Mouse (Mus musculus): ENCODE data around the gene Hypm. TPM values are rescaled to one million over a fixed set of nuclear protein-coding genes. Genes with fewer than 3 reads are reported as not detected.

Hypm gene
- not detected in 2 replicates for polyA plus RNA-seq (2014; fragmentation: Nextera tagmentation; extraction: Ambion mirVana)

- Histone ChIP-seq H3K27ac (ENCODE audit: low read depth, low read length) (no peak within 1 kb of the TSS), H3K4me3 (ENCODE audit: low read length) (no peak within 1 kb of the TSS), H3K27me3 (ENCODE audit: control insufficient read depth, insufficient read depth, low read length) (no peaks in the 10 kb centered on the region), H3K4me1 (ENCODE audit: control insufficient read depth, insufficient read depth, low read length) (no peaks in the 10 kb centered on the region), H3K9me3 (ENCODE audit: control insufficient read depth, low read length) (no peaks in the 10 kb centered on the region), H3K36me3 (ENCODE audit: control insufficient read depth, insufficient read depth, low read length) (no peaks in the 10 kb centered on the region), H3K4me2 (replicated peaks; ENCODE audit: low read depth, low read length) (no peak within 1 kb of the TSS), H3K9ac (ENCODE audit: low read depth, low read length) (no peak within 1 kb of the TSS)
- WGBS, result 76% methylated on average over 3 of the region's 3 CpGs
- no peak for ATAC-seq (ENCODE audit: low FRiP score, low TSS enrichment)
Observed at GRCm38 (mm10) chrX:9846628-9847027, at the start of gene Hypm. TSS of gene Hypm (plus strand) at chrX:9846928.

DNA sequence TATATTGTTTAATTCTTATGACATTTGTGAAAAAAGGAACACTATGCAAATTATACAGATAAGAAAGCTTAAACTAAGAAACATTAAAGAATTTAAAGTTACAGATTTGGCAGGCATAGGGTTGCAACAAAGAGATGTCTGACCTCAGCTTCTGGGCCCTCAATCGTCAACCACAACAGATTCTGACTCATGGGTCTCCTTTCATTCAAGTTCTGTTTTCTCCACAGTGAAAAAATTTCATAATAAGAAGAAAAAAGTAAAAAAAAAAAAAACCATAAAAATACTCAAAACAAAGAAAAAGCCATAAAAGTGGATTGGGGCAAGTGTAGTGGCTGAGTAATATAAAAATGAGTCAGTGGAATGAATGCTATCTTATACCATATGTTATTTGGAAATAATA is 36.6 kb upstream of the Hypm start:
- no peaks in the 10 kb centered on the region for H3K27me3 ChIP-seq (ENCODE audit: control insufficient read depth, insufficient read depth, low read length)
- H3K4me2 ChIP-seq (replicated peaks; ENCODE audit: low read depth, low read length), result no peak overlapping the region
- ATAC-seq (ENCODE audit: low FRiP score, low TSS enrichment), result no peak
- no peaks in the 10 kb centered on the region for H3K4me1 ChIP-seq (ENCODE audit: control insufficient read depth, insufficient read depth, low read length)
- 91% methylated on average over 1 of the region's 1 CpGs for WGBS
- H3K4me3 ChIP-seq (ENCODE audit: low read length), result no peak overlapping the region
- H3K36me3 ChIP-seq (ENCODE audit: control insufficient read depth, insufficient read depth, low read length), result no peaks in the 10 kb centered on the region
- H3K9me3 ChIP-seq (ENCODE audit: control insufficient read depth, low read length), result no peaks in the 10 kb centered on the region
- no peak overlapping the region for H3K27ac ChIP-seq (ENCODE audit: low read depth, low read length)
- no peak overlapping the region for H3K9ac ChIP-seq (ENCODE audit: low read depth, low read length)

- Histone ChIP-seq H3K27me3 (ENCODE audit: control insufficient read depth, insufficient read depth, low read length) (no peaks in the 10 kb centered on the region), H3K9me3 (ENCODE audit: control insufficient read depth, low read length) (no peaks in the 10 kb centered on the region), H3K36me3 (ENCODE audit: control insufficient read depth, insufficient read depth, low read length) (no peaks in the 10 kb centered on the region), H3K4me3 (ENCODE audit: low read length) (no peak overlapping the region), H3K27ac (ENCODE audit: low read depth, low read length) (no peak overlapping the region), H3K4me1 (ENCODE audit: control insufficient read depth, insufficient read depth, low read length) (no peaks in the 10 kb centered on the region), H3K4me2 (replicated peaks; ENCODE audit: low read depth, low read length) (no peak overlapping the region), H3K9ac (ENCODE audit: low read depth, low read length) (no peak overlapping the region)
- no peak for ATAC-seq (ENCODE audit: low FRiP score, low TSS enrichment)
Observed at GRCm38 (mm10) chrX:9812469-9812868, 34.3 kb upstream of the Hypm start.

DNA sequence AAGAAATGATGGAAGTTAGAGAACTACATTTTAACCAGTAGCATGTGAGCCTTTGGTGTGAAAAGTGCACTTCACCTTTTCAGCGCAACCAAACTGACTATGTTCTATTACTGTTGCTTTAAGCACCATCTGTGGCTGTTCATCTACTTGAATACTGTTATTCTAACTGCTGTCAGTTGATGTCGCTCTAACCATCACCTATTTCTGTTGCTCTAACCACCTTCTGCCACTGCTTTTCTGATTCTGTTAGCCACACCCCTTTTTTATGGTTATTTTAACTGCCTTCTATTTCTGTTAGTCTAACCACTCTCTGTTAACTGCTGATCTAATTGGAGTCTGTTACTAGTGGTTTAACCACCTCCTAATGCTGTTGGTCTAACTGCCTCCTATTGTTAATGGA is 11.9 kb upstream of the Hypm start:
- 66% methylated on average over 2 of the region's 2 CpGs for WGBS
- H3K27me3 ChIP-seq (ENCODE audit: control insufficient read depth, insufficient read depth, low read length), result no peaks in the 10 kb centered on the region
- H3K9me3 ChIP-seq (ENCODE audit: control insufficient read depth, low read length), result no peaks in the 10 kb centered on the region
- ATAC-seq (ENCODE audit: low FRiP score, low TSS enrichment), result no peak
- no peak overlapping the region for H3K27ac ChIP-seq (ENCODE audit: low read depth, low read length)
- H3K4me2 ChIP-seq (replicated peaks; ENCODE audit: low read depth, low read length), result no peak overlapping the region
- H3K4me3 ChIP-seq (ENCODE audit: low read length), result no peak overlapping the region
- H3K9ac ChIP-seq (ENCODE audit: low read depth, low read length), result no peak overlapping the region
- no peaks in the 10 kb centered on the region for H3K4me1 ChIP-seq (ENCODE audit: control insufficient read depth, insufficient read depth, low read length)
- H3K36me3 ChIP-seq (ENCODE audit: control insufficient read depth, insufficient read depth, low read length), result no peaks in the 10 kb centered on the region

- ATAC-seq (ENCODE audit: low FRiP score, low TSS enrichment), result no peak
- no peak within 1 kb of the TSS for H3K9ac ChIP-seq (ENCODE audit: low read depth, low read length)
- H3K4me2 ChIP-seq (replicated peaks; ENCODE audit: low read depth, low read length), result no peak within 1 kb of the TSS
- H3K4me1 ChIP-seq (ENCODE audit: control insufficient read depth, insufficient read depth, low read length), result no peaks in the 10 kb centered on the region
- no peak within 1 kb of the TSS for H3K4me3 ChIP-seq (ENCODE audit: low read length)
- H3K9me3 ChIP-seq (ENCODE audit: control insufficient read depth, low read length), result no peaks in the 10 kb centered on the region
- H3K27me3 ChIP-seq (ENCODE audit: control insufficient read depth, insufficient read depth, low read length), result no peaks in the 10 kb centered on the region
- 55% methylated on average over 1 of the region's 1 CpGs for WGBS
- no peak within 1 kb of the TSS for H3K27ac ChIP-seq (ENCODE audit: low read depth, low read length)
- H3K36me3 ChIP-seq (ENCODE audit: control insufficient read depth, insufficient read depth, low read length), result no peaks in the 10 kb centered on the region
Observed at GRCm38 (mm10) chrX:9849403-9849802, 2.7 kb downstream of the Hypm start, which contains the start of gene H2al3. TSS of gene H2al3 (plus strand) at chrX:9849703.

- 62% methylated on average over 2 of the region's 2 CpGs for WGBS
- H3K4me2 ChIP-seq (replicated peaks; ENCODE audit: low read depth, low read length), result no peak overlapping the region
- no peaks in the 10 kb centered on the region for H3K4me1 ChIP-seq (ENCODE audit: control insufficient read depth, insufficient read depth, low read length)
- H3K27me3 ChIP-seq (ENCODE audit: control insufficient read depth, insufficient read depth, low read length), result no peaks in the 10 kb centered on the region
- no peaks in the 10 kb centered on the region for H3K9me3 ChIP-seq (ENCODE audit: control insufficient read depth, low read length)
- H3K27ac ChIP-seq (ENCODE audit: low read depth, low read length), result no peak overlapping the region
- no peak overlapping the region for H3K9ac ChIP-seq (ENCODE audit: low read depth, low read length)
- ATAC-seq (ENCODE audit: low FRiP score, low TSS enrichment), result no peak
- no peak overlapping the region for H3K4me3 ChIP-seq (ENCODE audit: low read length)
- no peaks in the 10 kb centered on the region for H3K36me3 ChIP-seq (ENCODE audit: control insufficient read depth, insufficient read depth, low read length)
Observed at GRCm38 (mm10) chrX:9861859-9862258, 15.1 kb downstream of the Hypm start.

DNA sequence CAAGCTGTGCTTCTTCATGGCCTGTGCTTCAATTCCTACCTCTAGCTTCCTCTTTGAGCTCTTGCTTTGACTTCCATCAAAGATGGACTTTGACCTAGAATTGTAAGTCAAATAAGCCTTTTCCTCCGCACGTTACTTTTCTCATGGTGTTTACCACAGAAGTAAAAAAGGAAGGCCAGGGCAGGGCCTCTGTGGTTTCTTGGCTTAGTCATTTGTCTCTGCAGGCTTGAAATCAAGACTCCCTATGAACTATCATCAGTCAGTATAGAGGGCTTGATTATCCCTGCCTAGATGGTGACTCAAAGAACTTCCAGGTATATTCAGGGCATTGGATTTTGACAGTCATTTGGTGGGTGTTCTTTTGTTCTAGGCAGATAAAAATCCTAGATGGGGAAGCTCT is 28.8 kb downstream of the Hypm start:
- Histone ChIP-seq H3K27ac (ENCODE audit: low read depth, low read length) (no peak overlapping the region), H3K4me2 (replicated peaks; ENCODE audit: low read depth, low read length) (no peak overlapping the region), H3K4me1 (ENCODE audit: control insufficient read depth, insufficient read depth, low read length) (no peaks in the 10 kb centered on the region), H3K4me3 (ENCODE audit: low read length) (no peak overlapping the region), H3K36me3 (ENCODE audit: control insufficient read depth, insufficient read depth, low read length) (no peaks in the 10 kb centered on the region), H3K27me3 (ENCODE audit: control insufficient read depth, insufficient read depth, low read length) (no peaks in the 10 kb centered on the region), H3K9me3 (ENCODE audit: control insufficient read depth, low read length) (no peaks in the 10 kb centered on the region), H3K9ac (ENCODE audit: low read depth, low read length) (no peak overlapping the region)
- WGBS, result 83% methylated on average over 2 of the region's 2 CpGs
- ATAC-seq (ENCODE audit: low FRiP score, low TSS enrichment), result no peak

GRCm38 (mm10) chrX:9885322-9885721 is 38.6 kb downstream of the Hypm start, which contains the start of gene Sytl5:
TSS of gene Sytl5 (plus strand) at chrX:9885622.
- no peaks in the 10 kb centered on the region for H3K27me3 ChIP-seq (ENCODE audit: control insufficient read depth, insufficient read depth, low read length)
- ATAC-seq (ENCODE audit: low FRiP score, low TSS enrichment), result no peak
- no peak within 1 kb of the TSS for H3K4me2 ChIP-seq (replicated peaks; ENCODE audit: low read depth, low read length)
- no peak within 1 kb of the TSS for H3K9ac ChIP-seq (ENCODE audit: low read depth, low read length)
- H3K4me1 ChIP-seq (ENCODE audit: control insufficient read depth, insufficient read depth, low read length), result no peaks in the 10 kb centered on the region
- 64% methylated on average over 2 of the region's 2 CpGs for WGBS
- H3K9me3 ChIP-seq (ENCODE audit: control insufficient read depth, low read length), result no peaks in the 10 kb centered on the region
- no peaks in the 10 kb centered on the region for H3K36me3 ChIP-seq (ENCODE audit: control insufficient read depth, insufficient read depth, low read length)
- H3K4me3 ChIP-seq (ENCODE audit: low read length), result no peak within 1 kb of the TSS
- no peak within 1 kb of the TSS for H3K27ac ChIP-seq (ENCODE audit: low read depth, low read length)
